Mouse (Mus musculus): ENCODE measurements at regions not wholly inside any gene's neighbourhood (a gene's known extent, or its start where the extent isn't known, plus 50 kb on each side); places are given as distances from the start of the nearest gene placed in this dataset.

DNA sequence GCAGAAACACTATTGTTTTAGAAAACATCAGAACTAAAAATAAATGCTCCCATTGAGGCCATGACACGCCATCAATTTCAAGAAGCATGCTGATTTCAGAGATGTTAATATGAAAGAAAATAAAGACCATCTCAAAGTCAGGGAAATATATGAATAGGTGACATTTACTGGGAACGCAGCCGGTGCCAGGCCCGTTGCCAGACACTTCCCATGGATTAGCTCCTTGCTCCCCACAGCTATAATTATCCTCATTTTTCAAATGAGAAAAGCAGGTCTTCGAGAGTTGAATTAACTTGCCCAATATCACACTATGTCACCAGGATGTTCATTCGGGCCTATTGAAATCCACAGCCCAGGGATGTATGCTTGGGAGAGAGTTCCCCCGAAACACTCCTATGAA, 165.2 kb upstream of the Rgma start:
- TF ChIP-seq CTCF (IDR thresholded peaks at IDR 0.05; ENCODE audit: extremely low read depth, insufficient read length, insufficient replicate concordance, low read depth, low read length): no peak
- no peak for TF ChIP-seq POLR2A (IDR thresholded peaks at IDR 0.05; ENCODE audit: low read depth, low read length)
